Mouse (Mus musculus): ENCODE measurements around the gene Prkch. TPM values are rescaled to one million over a fixed set of nuclear protein-coding genes. Genes with fewer than 3 reads are reported as not detected.

Gene Prkch
- polyA plus RNA-seq, 1 experiment from 2014 or later, result 9.0 TPM

- peak overlapping the region; percentile 75 for H3K4me3 ChIP-seq
- WGBS, result 4% methylated on average over 33 of the region's 33 CpGs
- peak; percentile 37; the same call in 1 of the 2 replicates for ATAC-seq (ENCODE audit: low FRiP score, low read depth)
- H3K27ac ChIP-seq, result peak overlapping the region; percentile 44; the same call in 1 of the 2 replicates
- H3K4me2 ChIP-seq (replicated peaks), result peak overlapping the region; percentile 93
- H3K4me1 ChIP-seq, result peaks cover 16% of the 10 kb centered on the region
- H3K9ac ChIP-seq, result peak overlapping the region; percentile 82
- peaks cover 65% of the 10 kb centered on the region for H3K27me3 ChIP-seq
- no peaks in the 10 kb centered on the region for H3K9me3 ChIP-seq
- H3K36me3 ChIP-seq, result no peaks in the 10 kb centered on the region
Measured at GRCm38 (mm10) chr12:73583813-73584609, 585 bp upstream of the Prkch start.

GRCm38 (mm10) chr12:73585241-73585801 lies 725 bp downstream of the Prkch start:
- Histone ChIP-seq H3K4me2 (replicated peaks) (peak overlapping the region; percentile 93), H3K9ac (peak overlapping the region; percentile 82), H3K36me3 (no peaks in the 10 kb centered on the region), H3K27me3 (peaks cover 58% of the 10 kb centered on the region), H3K4me1 (peaks cover 16% of the 10 kb centered on the region), H3K27ac (peak overlapping the region; percentile 44; the same call in 1 of the 2 replicates), H3K4me3 (peak overlapping the region; percentile 75), H3K9me3 (no peaks in the 10 kb centered on the region)
- peak; percentile 14; the same call in 1 of the 2 replicates for ATAC-seq (ENCODE audit: low FRiP score, low read depth)
- WGBS, result under 1% methylated on average over 33 of the region's 33 CpGs

- peaks cover 16% of the 10 kb centered on the region for H3K4me1 ChIP-seq
- no peak overlapping the region for H3K27ac ChIP-seq
- no peaks in the 10 kb centered on the region for H3K36me3 ChIP-seq
- H3K4me2 ChIP-seq (replicated peaks), result peak overlapping the region; percentile 93
- peaks cover 53% of the 10 kb centered on the region for H3K27me3 ChIP-seq
- peak overlapping the region; percentile 82 for H3K9ac ChIP-seq
- ATAC-seq (ENCODE audit: low FRiP score, low read depth), result no peak
- 4% methylated on average over 7 of the region's 7 CpGs for WGBS
- no peaks in the 10 kb centered on the region for H3K9me3 ChIP-seq
- peak overlapping the region; percentile 75 for H3K4me3 ChIP-seq
Measured at GRCm38 (mm10) chr12:73585850-73586249, 1.3 kb downstream of the Prkch start.

GRCm38 (mm10) chr12:73587262-73587661 lies 2.7 kb downstream of the Prkch start:
- H3K9me3 ChIP-seq, result no peaks in the 10 kb centered on the region
- no peak overlapping the region for H3K4me2 ChIP-seq (replicated peaks)
- peaks cover 42% of the 10 kb centered on the region for H3K27me3 ChIP-seq
- H3K36me3 ChIP-seq, result no peaks in the 10 kb centered on the region
- no peak overlapping the region for H3K4me3 ChIP-seq
- peaks cover 16% of the 10 kb centered on the region for H3K4me1 ChIP-seq
- H3K9ac ChIP-seq, result no peak overlapping the region
- no peak overlapping the region for H3K27ac ChIP-seq
- WGBS, result 57% methylated on average over 3 of the region's 3 CpGs
- ATAC-seq (ENCODE audit: low FRiP score, low read depth), result no peak

GRCm38 (mm10) chr12:73590627-73591276 lies 6.2 kb downstream of the Prkch start:
- no peaks in the 10 kb centered on the region for H3K36me3 ChIP-seq
- H3K4me1 ChIP-seq, result peaks cover 5% of the 10 kb centered on the region
- no peak overlapping the region for H3K27ac ChIP-seq
- no peak overlapping the region for H3K4me3 ChIP-seq
- no peak for ATAC-seq (ENCODE audit: low FRiP score, low read depth)
- H3K27me3 ChIP-seq, result peaks cover 22% of the 10 kb centered on the region
- 85% methylated on average over 15 of the region's 15 CpGs for WGBS
- H3K9ac ChIP-seq, result no peak overlapping the region
- no peak overlapping the region for H3K4me2 ChIP-seq (replicated peaks)
- no peaks in the 10 kb centered on the region for H3K9me3 ChIP-seq

GRCm38 (mm10) chr12:73591625-73592024 lies 7.0 kb downstream of the Prkch start:
- Histone ChIP-seq H3K9ac (no peak overlapping the region), H3K27me3 (peaks cover 16% of the 10 kb centered on the region), H3K27ac (no peak overlapping the region), H3K4me3 (no peak overlapping the region), H3K36me3 (no peaks in the 10 kb centered on the region), H3K4me2 (replicated peaks) (no peak overlapping the region), H3K9me3 (no peaks in the 10 kb centered on the region), H3K4me1 (no peaks in the 10 kb centered on the region; the same call in 1 of the 2 replicates)
- no peak for ATAC-seq (ENCODE audit: low FRiP score, low read depth)
- 70% methylated on average over 9 of the region's 11 CpGs for WGBS

- ATAC-seq (ENCODE audit: low FRiP score, low read depth), result no peak
- Histone ChIP-seq H3K4me2 (replicated peaks) (no peak overlapping the region), H3K4me3 (no peak overlapping the region), H3K27ac (no peak overlapping the region), H3K9me3 (no peaks in the 10 kb centered on the region), H3K36me3 (no peaks in the 10 kb centered on the region), H3K9ac (no peak overlapping the region), H3K27me3 (peaks cover 6% of the 10 kb centered on the region), H3K4me1 (peaks cover under 1% of the 10 kb centered on the region)
- WGBS, result 75% methylated on average over 12 of the region's 12 CpGs
Measured at GRCm38 (mm10) chr12:73593021-73593798, 8.6 kb downstream of the Prkch start.

- peaks cover 6% of the 10 kb centered on the region for H3K4me1 ChIP-seq
- H3K27ac ChIP-seq, result no peak overlapping the region
- H3K9ac ChIP-seq, result no peak overlapping the region
- ATAC-seq (ENCODE audit: low FRiP score, low read depth), result no peak
- WGBS, result 84% methylated on average over 9 of the region's 9 CpGs
- no peak overlapping the region for H3K4me3 ChIP-seq
- no peak overlapping the region for H3K4me2 ChIP-seq (replicated peaks)
- no peaks in the 10 kb centered on the region for H3K9me3 ChIP-seq
- no peaks in the 10 kb centered on the region for H3K27me3 ChIP-seq
- H3K36me3 ChIP-seq, result no peaks in the 10 kb centered on the region
Measured at GRCm38 (mm10) chr12:73594177-73594745, 9.7 kb downstream of the Prkch start.

GRCm38 (mm10) chr12:73595226-73595625 lies 10.6 kb downstream of the Prkch start:
- Histone ChIP-seq H3K9me3 (no peaks in the 10 kb centered on the region), H3K4me3 (no peak overlapping the region), H3K27ac (no peak overlapping the region), H3K9ac (no peak overlapping the region), H3K4me1 (peaks cover 6% of the 10 kb centered on the region), H3K4me2 (replicated peaks) (no peak overlapping the region), H3K36me3 (no peaks in the 10 kb centered on the region), H3K27me3 (no peaks in the 10 kb centered on the region)
- 61% methylated on average over 8 of the region's 8 CpGs for WGBS
- ATAC-seq (ENCODE audit: low FRiP score, low read depth), result no peak

- H3K9ac ChIP-seq, result no peak overlapping the region
- no peaks in the 10 kb centered on the region for H3K27me3 ChIP-seq
- no peak overlapping the region for H3K4me2 ChIP-seq (replicated peaks)
- H3K4me3 ChIP-seq, result no peak overlapping the region
- 36% methylated on average over 6 of the region's 6 CpGs for WGBS
- no peak overlapping the region for H3K27ac ChIP-seq
- no peak for ATAC-seq (ENCODE audit: low FRiP score, low read depth)
- no peaks in the 10 kb centered on the region for H3K36me3 ChIP-seq
- peaks cover 6% of the 10 kb centered on the region for H3K4me1 ChIP-seq
- no peaks in the 10 kb centered on the region for H3K9me3 ChIP-seq
Measured at GRCm38 (mm10) chr12:73598241-73598640, 13.6 kb downstream of the Prkch start.

GRCm38 (mm10) chr12:73600457-73600856 lies 15.9 kb downstream of the Prkch start:
- H3K4me3 ChIP-seq, result no peak overlapping the region
- ATAC-seq (ENCODE audit: low FRiP score, low read depth), result no peak
- WGBS, result 76% methylated on average over 4 of the region's 4 CpGs

More at GRCm38 (mm10) chr12:73600457-73600856, 15.9 kb downstream of the Prkch start:
- no peak overlapping the region for H3K9ac ChIP-seq
- H3K27ac ChIP-seq, result no peak overlapping the region
- no peaks in the 10 kb centered on the region for H3K27me3 ChIP-seq
- no peaks in the 10 kb centered on the region for H3K36me3 ChIP-seq
- H3K4me2 ChIP-seq (replicated peaks), result no peak overlapping the region
- no peaks in the 10 kb centered on the region for H3K9me3 ChIP-seq
- peaks cover 6% of the 10 kb centered on the region; the same call in 1 of the 2 replicates for H3K4me1 ChIP-seq
